Mouse (Mus musculus) intestine, embryonic 16.5 days (tissue): Measurements from ENCODE around the gene Rpa1. TPM values are rescaled to one million over a fixed set of nuclear protein-coding genes. Genes with fewer than 3 reads are reported as not detected.
"Not testable (repeated sequence)": the region's sequence is repeated elsewhere in the genome, so short reads cannot be mapped to it uniquely, and the experiment has no call there.

Source experiments
- ATAC-seq: fragments of 200-750 bp; cut with Nextera tagmentation; 2 replicates; pipeline ENCODE4 v1.8.0; 2017; ENCODE audit warnings: moderate TSS enrichment, moderate library complexity
- H3K27ac ChIP-seq: fragments of 300-500 bp; sonication (generic); 2 replicates; pipeline ENCODE4 v1.5.1; 2014; ENCODE audit warnings: mild to moderate bottlenecking, low read length
- H3K27me3 ChIP-seq: fragments of 300-500 bp; sonication (generic); replicated peaks from 2 replicates; pipeline ENCODE4 v1.6.1; 2014; ENCODE audit warnings: low read length, control low read depth, mixed read lengths; ENCODE audit not compliant: control insufficient read depth, insufficient read depth
- H3K36me3 ChIP-seq: fragments of 300-500 bp; sonication (generic); 2 replicates; pipeline ENCODE4 v1.6.1; 2014; ENCODE audit warnings: low read length, control low read depth; ENCODE audit not compliant: control insufficient read depth, insufficient read depth
- H3K4me1 ChIP-seq: fragments of 300-500 bp; sonication (generic); 2 replicates; pipeline ENCODE4 v1.6.1; 2014; ENCODE audit warnings: low read length, control low read depth, mixed read lengths; ENCODE audit not compliant: control insufficient read depth, insufficient read depth
- H3K4me2 ChIP-seq: fragments of 300-500 bp; sonication (generic); 2 replicates; pipeline ENCODE4 v1.6.1; 2014; ENCODE audit warnings: low read depth, low read length, control low read depth
- H3K4me3 ChIP-seq: fragments of 300-500 bp; sonication (generic); 2 replicates; pipeline ENCODE4 v1.5.1; 2014; ENCODE audit warnings: mild to moderate bottlenecking, low read length
- H3K9ac ChIP-seq: fragments of 300-500 bp; sonication (generic); 2 replicates; pipeline ENCODE4 v1.6.1; 2014; ENCODE audit warnings: low read depth, low read length
- H3K9me3 ChIP-seq: fragments of 300-500 bp; sonication (generic); 2 replicates; pipeline ENCODE4 v1.6.1; 2016; ENCODE audit warnings: low read length, control low read depth; ENCODE audit not compliant: control insufficient read depth
- WGBS: fragments of 180-500 bp; shearing (Covaris S2); extraction: QIAGEN DNeasy Blood & Tissue Kit; methylation state at CpG from one replicate; pipeline ENCODE4 v1.1.7; 2014; 5-methylcytosine and 5-hydroxymethylcytosine counted together
- polyA plus RNA-seq: library from polyadenylated mRNA; unstranded; fragments of >200 nt; fragmentation: Nextera tagmentation; extraction: Ambion mirVana; gene quantifications from 2 replicates; pipeline ENCODE4 v1.2.1, GENCODE M21; 2015

Gene Rpa1
- polyA plus RNA-seq, 1 experiment from 2014 or later, result 91.9 TPM

DNA sequence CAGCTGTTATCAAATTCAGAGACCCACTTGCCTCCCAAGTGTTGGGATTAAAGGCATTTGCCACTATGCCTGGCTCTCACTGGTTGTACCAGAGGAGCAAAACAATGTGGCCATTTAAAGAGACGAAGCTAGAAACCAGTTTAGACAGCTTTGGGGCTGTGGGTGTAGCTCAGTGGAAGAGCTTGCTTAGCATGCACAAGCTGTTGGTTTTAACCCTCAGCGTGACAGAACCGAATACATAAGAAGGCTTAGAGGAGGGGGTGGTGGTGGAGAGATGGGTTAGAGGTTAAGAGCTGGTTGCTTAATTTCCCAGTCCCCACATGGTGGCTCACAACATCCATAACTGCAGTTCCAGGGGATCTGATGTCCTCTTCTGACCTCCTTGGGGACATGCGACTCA is 39.5 kb downstream of the Rpa1 start:
- H3K4me2 ChIP-seq, result no peak overlapping the region
- no peaks in the 10 kb centered on the region for H3K4me1 ChIP-seq
- no peaks in the 10 kb centered on the region for H3K27me3 ChIP-seq
- WGBS, result 91% methylated on average over 4 of the region's 4 CpGs
- no peak for ATAC-seq
- H3K9ac ChIP-seq, result no peak overlapping the region
- no peaks in the 10 kb centered on the region for H3K9me3 ChIP-seq
- H3K27ac ChIP-seq, result no peak overlapping the region
- H3K4me3 ChIP-seq, result no peak overlapping the region
- peaks cover 22% of the 10 kb centered on the region for H3K36me3 ChIP-seq

DNA sequence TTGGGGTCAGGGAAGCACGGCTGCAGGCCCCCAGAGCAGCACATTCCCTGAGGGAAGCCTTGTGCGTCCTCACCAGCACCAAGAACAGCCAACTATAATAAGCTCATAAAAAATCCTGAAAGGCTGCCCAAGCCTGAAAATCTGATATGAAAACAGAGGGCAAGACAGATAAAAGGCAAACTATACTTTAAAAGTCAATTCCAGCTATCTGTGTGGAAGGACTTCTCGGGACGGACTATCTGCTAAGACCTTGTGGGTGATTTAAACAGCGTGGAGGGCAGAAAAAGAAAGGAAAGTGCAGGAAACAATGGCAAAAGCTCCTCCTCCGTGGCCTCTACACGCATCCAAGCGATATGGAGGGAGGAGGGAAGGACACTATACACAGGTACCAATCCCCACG is 43.3 kb downstream of the Rpa1 start:
- no peaks in the 10 kb centered on the region for H3K9me3 ChIP-seq
- H3K27ac ChIP-seq, result no peak overlapping the region
- no peak overlapping the region for H3K9ac ChIP-seq
- no peaks in the 10 kb centered on the region for H3K4me1 ChIP-seq
- ATAC-seq, result no peak
- H3K36me3 ChIP-seq, result peaks cover 14% of the 10 kb centered on the region
- H3K4me3 ChIP-seq, result no peak overlapping the region
- H3K4me2 ChIP-seq, result no peak overlapping the region
- H3K27me3 ChIP-seq, result no peaks in the 10 kb centered on the region
- WGBS, result 77% methylated on average over 9 of the region's 9 CpGs

DNA sequence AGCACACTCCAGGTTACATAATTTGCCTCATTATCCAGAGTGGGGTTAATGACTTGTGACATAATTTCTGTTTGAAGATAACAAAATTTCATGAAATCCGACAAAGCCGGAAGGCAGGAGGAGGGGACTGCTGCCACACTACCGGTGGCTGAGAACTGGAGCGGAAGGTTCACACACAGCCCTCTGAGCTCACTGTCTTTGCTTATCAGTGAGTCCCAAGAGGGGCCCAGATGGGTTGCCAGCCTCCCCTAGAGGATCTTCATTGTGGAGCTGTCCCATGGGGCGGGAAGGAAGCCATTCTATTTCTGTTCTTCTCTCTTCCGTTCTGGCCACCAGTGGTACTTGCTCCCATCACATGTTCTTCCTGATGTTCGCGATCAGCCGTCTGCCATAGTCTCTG is 47.2 kb downstream of the Rpa1 start:
- Histone ChIP-seq H3K4me3 (no peak overlapping the region), H3K9ac (no peak overlapping the region), H3K9me3 (no peaks in the 10 kb centered on the region), H3K4me2 (no peak overlapping the region), H3K27ac (no peak overlapping the region), H3K4me1 (no peaks in the 10 kb centered on the region), H3K36me3 (peaks cover 4% of the 10 kb centered on the region), H3K27me3 (no peaks in the 10 kb centered on the region)
- ATAC-seq, result no peak
- 85% methylated on average over 9 of the region's 9 CpGs for WGBS

DNA sequence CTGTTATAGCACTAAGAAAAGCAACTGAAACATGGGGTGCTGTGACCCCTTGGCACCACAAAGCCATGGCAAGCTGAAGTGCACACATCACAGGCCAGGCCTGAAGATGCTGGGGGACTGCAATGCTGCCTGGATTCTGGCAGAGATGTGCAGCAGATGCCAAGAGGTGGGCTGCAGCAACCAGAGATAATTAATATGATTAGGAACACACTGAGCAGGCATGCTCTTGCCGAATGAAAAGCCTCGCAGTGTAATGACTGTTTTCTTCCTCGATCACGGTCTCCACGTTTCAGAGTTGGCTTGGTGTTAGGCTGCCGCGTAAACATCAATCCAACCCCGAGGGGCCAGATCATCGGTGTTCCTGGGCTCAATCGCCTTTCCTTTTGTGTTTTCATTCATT is 48.3 kb downstream of the Rpa1 start:
- no peak overlapping the region for H3K4me3 ChIP-seq
- no peaks in the 10 kb centered on the region for H3K9me3 ChIP-seq
- no peak for ATAC-seq
- no peaks in the 10 kb centered on the region for H3K27me3 ChIP-seq
- H3K4me2 ChIP-seq, result no peak overlapping the region
- WGBS, result 84% methylated on average over 10 of the region's 10 CpGs
- H3K4me1 ChIP-seq, result 0 out of 2 replicates have a peak, but pooled peaks cover 4% of the 10 kb centered on the region
- no peak overlapping the region for H3K27ac ChIP-seq
- H3K36me3 ChIP-seq, result peaks cover 4% of the 10 kb centered on the region; the same call in 1 of the 2 replicates
- H3K9ac ChIP-seq, result no peak overlapping the region

DNA sequence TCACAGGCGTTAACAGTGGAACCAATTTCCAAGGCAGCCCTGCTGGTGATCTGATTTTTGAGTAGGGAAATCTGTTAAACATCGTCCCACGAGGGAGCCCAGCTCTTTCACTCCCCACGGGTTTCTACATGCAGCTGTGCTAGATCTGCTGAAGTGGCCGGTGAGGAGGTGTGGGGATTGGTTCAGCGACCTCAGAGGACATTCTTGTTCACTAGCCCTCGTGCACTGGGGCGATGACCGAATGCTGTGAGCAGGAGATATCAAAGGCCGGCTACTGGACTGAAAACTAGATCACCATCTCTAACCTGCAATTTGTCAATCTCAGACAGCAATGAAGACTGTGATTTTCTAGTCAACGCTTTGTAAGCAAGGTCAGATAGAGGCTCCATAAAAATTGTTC is 49.6 kb downstream of the Rpa1 start:
- no peaks in the 10 kb centered on the region for H3K27me3 ChIP-seq
- no peak overlapping the region for H3K4me3 ChIP-seq
- WGBS, result 49% methylated on average over 11 of the region's 11 CpGs

DNA sequence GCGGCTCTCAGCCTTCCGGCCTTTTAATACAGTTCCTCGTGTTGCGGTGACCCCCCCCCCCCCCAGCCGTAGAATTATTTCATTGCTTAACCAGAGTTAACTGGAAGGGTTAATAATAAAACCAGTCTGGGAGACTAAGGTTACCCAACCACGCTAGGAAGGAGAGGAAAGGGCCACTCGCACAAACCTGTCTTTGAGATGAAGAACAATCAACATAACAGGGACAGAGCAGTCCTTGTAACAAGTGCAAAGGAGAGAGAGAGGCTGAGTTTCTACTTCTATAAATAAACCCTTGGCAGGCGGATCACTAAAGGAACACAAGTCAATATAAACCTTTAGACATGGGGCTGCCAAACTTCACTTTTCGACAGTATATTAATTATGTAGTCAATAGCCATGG is 50.5 kb downstream of the Rpa1 start:
- Histone ChIP-seq H3K27ac (no peak overlapping the region), H3K4me2 (no peak overlapping the region), H3K9ac (no peak overlapping the region), H3K36me3 (0 out of 2 replicates have a peak, but pooled peaks cover 4% of the 10 kb centered on the region), H3K4me3 (no peak overlapping the region), H3K9me3 (no peaks in the 10 kb centered on the region), H3K4me1 (peaks cover 9% of the 10 kb centered on the region; the same call in 1 of the 2 replicates), H3K27me3 (no peaks in the 10 kb centered on the region)
- ATAC-seq, result no peak
- WGBS, result 61% methylated on average over 9 of the region's 9 CpGs

More for the DNA sequence above, 49.6 kb downstream of the Rpa1 start:
- Histone ChIP-seq H3K9ac (no peak overlapping the region), H3K27ac (no peak overlapping the region), H3K9me3 (no peaks in the 10 kb centered on the region), H3K4me2 (no peak overlapping the region), H3K4me1 (peaks cover 9% of the 10 kb centered on the region; the same call in 1 of the 2 replicates), H3K36me3 (peaks cover 4% of the 10 kb centered on the region; the same call in 1 of the 2 replicates)
- ATAC-seq, result no peak

DNA sequence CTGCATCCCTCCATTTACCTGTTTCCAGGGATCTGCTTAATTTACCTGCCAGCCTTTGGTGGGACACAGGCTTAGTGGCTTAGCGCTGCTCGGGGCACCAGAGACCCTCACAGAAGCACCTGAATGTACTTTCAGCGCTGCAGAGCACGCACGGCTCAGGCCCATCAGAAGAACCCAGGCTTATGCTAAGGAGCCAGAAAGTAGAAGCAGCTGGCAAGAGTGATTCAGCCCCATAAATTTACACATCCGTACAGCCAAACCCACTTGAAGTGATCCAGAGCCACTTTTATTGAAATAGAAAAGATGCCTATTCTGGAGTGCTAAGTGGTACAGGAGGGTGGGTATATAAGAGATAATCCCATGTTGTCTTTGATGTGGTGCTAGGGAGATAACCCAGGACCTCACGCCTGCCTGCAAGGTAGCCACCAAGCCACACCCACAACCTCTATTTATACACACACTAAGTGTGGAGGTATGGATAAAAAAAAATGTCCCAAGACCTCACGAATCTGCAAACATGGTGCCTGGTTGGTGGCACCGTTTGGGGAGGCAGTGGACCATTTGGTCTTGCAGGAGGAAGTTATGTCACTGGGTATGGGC is 51.6 kb downstream of the Rpa1 start:
- Histone ChIP-seq H3K4me3 (no peak overlapping the region), H3K4me1 (peaks cover 9% of the 10 kb centered on the region; the same call in 1 of the 2 replicates), H3K9me3 (no peaks in the 10 kb centered on the region), H3K9ac (no peak overlapping the region), H3K36me3 (0 out of 2 replicates have a peak, but pooled peaks cover 4% of the 10 kb centered on the region), H3K27me3 (no peaks in the 10 kb centered on the region), H3K27ac (no peak overlapping the region), H3K4me2 (no peak overlapping the region)
- WGBS, result 68% methylated on average over 9 of the region's 9 CpGs
- ATAC-seq, result no peak

DNA sequence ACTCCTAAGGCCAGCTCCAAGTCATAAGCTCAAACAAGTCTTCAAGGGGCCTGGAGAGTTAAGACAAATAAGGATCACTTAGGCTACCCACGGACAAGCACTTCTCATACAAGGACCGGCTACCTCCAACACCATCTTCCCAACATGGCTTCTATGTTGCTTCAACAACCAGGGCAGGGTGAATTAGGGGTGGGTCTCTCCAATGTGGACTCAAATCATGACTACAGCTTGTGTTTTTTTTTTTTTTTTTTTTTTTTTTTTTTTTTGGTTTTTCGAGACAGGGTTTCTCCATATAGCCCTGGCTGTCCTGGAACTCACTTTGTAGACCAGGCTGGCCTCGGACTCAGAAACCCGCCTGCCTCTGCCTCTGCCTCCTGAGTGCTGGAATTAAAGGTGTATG is 52.6 kb downstream of the Rpa1 start:
- H3K9ac ChIP-seq, ATAC-seq, H3K4me1 ChIP-seq, H3K36me3 ChIP-seq, H3K27me3 ChIP-seq, H3K9me3 ChIP-seq, H3K4me3 ChIP-seq, H3K4me2 ChIP-seq, H3K27ac ChIP-seq: not testable (repeated sequence)
- 90% methylated on average over 5 of the region's 5 CpGs for whole genome bisulfite sequencing

DNA sequence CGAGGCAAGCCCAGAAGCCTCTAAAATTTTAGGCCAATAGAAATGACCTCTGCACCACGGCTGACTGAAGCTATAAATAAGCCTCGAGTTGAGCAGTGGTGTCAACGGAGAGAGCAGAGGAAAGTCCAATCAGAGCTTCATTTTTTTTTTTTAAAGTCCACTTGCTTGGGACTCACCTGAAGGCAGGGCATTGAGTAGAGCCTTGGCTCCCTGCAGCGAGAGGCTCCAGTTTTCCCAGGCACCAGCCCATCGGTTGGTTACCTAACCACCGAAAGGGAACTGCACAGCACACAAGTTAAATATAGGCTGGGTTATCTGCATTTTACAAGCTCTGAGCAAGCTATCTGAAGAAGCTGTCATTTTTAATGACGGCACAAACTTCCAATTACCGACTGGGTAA is 53.3 kb downstream of the Rpa1 start:
- no peak for ATAC-seq
- Histone ChIP-seq H3K9me3 (no peaks in the 10 kb centered on the region), H3K4me1 (peaks cover 9% of the 10 kb centered on the region; the same call in 1 of the 2 replicates), H3K27me3 (no peaks in the 10 kb centered on the region), H3K36me3 (0 out of 2 replicates have a peak, but pooled peaks cover 3% of the 10 kb centered on the region), H3K4me3 (no peak overlapping the region), H3K9ac (no peak overlapping the region), H3K27ac (no peak overlapping the region), H3K4me2 (no peak overlapping the region)
- WGBS, result 42% methylated on average over 9 of the region's 9 CpGs
